Mouse (Mus musculus) small intestine, adult 2 months (tissue): ENCODE measurements at regions not wholly inside any gene's neighbourhood (a gene's known extent, or its start where the extent isn't known, plus 50 kb on each side); places are given as distances from the start of the nearest gene placed in this dataset.

ENCODE experiments used
- H3K27ac ChIP-seq: fragments of 200-500 bp; 2 replicates; pipeline ENCODE4 v1.5.1; 2012; ENCODE audit warnings: low read depth, low read length, control low read depth, inconsistent platforms; ENCODE audit not compliant: insufficient read depth
- H3K27me3 ChIP-seq: fragments of 200-500 bp; 2 replicates; pipeline ENCODE4 v1.6.1; 2012; ENCODE audit warnings: mild to moderate bottlenecking, moderate library complexity, low read length, inconsistent platforms; ENCODE audit not compliant: control insufficient read depth, insufficient read depth
- H3K36me3 ChIP-seq: fragments of 200-500 bp; 2 replicates; pipeline ENCODE4 v1.6.1; 2012; ENCODE audit warnings: mild to moderate bottlenecking, low read length, control low read depth, inconsistent platforms; ENCODE audit not compliant: control insufficient read depth, insufficient read depth
- H3K4me1 ChIP-seq: fragments of 200-500 bp; 2 replicates; pipeline ENCODE4 v1.6.1; 2012; ENCODE audit warnings: low read length, inconsistent platforms, mixed read lengths; ENCODE audit not compliant: control insufficient read depth, insufficient read depth, insufficient read length
- H3K4me3 ChIP-seq: fragments of 200-500 bp; 2 replicates; pipeline ENCODE4 v1.5.1; 2012; ENCODE audit warnings: low read depth, mild to moderate bottlenecking, control low read depth, inconsistent platforms, low read length, moderate library complexity
- CTCF ChIP-seq: fragments of 200-500 bp; IDR thresholded peaks from 2 replicates; pipeline ENCODE4 v1.5.1; 2012; ENCODE audit warnings: low read depth, mild to moderate bottlenecking, control low read depth, inconsistent platforms, low read length, moderate library complexity, mixed read lengths; ENCODE audit not compliant: insufficient replicate concordance, insufficient read length; ENCODE audit errors: extremely low read depth
- POLR2A ChIP-seq: fragments of 200-500 bp; IDR thresholded peaks from 2 replicates; pipeline ENCODE4 v1.6.1; 2012; ENCODE audit warnings: low read depth, mild to moderate bottlenecking, control low read depth, inconsistent platforms, low read length, moderate library complexity
- WGBS: fragments of 180-500 bp; shearing (Covaris S2); methylation state at CpG from one replicate; pipeline ENCODE4 v1.1.7; 2018; 5-methylcytosine and 5-hydroxymethylcytosine counted together

DNA sequence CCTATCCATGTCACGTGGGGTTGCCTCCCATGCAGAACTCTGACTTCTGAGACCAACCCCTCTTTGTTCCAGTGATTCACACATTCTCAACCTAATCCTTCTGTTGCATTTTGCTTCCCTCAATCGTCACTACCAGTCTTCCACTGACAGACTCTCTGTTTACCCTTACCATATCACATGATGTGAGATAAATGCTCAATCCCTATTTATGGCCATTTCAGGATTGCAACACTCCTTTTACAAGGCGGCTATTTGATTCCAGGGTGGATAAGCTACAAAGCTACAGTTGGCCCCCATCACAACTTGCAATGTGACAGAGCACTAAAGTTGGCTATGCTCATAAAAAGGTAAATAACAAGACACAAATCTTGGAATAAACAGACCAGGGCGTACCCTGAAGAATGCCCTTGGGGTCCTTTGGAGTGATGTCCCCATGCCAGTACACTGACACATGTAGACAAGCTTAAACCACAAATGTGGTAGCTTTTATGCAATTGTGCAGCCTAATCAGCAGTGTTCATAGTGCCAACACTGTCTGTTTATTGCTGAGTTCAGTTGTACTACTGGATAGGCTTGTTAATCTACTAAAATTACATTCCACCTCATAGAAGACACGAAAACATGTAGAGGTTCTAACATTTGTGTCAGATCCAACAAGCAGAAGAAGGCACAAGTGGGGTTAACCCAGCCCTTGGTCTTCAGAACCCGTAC, 384.4 kb downstream of the Osr1 start:
- H3K4me3 ChIP-seq: no peak overlapping the region
- H3K36me3 ChIP-seq: no peaks in the 10 kb centered on the region
- no peak overlapping the region for H3K27ac ChIP-seq
- no peaks in the 10 kb centered on the region for H3K4me1 ChIP-seq
- 41% methylated on average over 6 of the region's 6 CpGs for WGBS
- TF ChIP-seq CTCF (no peak), POLR2A (no peak)
- no peaks in the 10 kb centered on the region for H3K27me3 ChIP-seq

DNA sequence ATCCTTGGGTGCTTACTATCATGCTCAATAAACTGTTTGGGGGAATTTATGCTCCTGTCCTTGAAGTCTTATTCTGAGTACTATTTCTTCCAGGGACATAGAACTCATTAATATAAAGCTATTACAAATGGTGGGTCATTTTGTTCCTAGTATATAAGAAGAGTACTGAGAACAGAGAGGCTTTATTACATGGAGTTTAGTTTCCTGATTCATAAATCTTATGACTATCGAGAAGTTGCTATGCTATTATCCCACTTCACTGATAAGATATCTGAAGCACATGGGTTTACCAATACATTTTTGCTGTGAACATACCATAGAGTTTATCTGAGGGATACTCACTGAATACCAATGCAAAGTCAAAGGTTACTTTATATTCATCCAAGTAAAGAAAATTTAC, 399.5 kb downstream of the Osr1 start:
- no peaks in the 10 kb centered on the region for H3K36me3 ChIP-seq
- no peak overlapping the region for H3K4me3 ChIP-seq
- no peaks in the 10 kb centered on the region for H3K27me3 ChIP-seq
- no peaks in the 10 kb centered on the region for H3K4me1 ChIP-seq
- 35% methylated on average over 1 of the region's 1 CpGs for WGBS
- H3K27ac ChIP-seq: no peak overlapping the region
- TF ChIP-seq CTCF (no peak), POLR2A (no peak)

- WGBS: 88% methylated on average over 2 of the region's 2 CpGs
- Histone ChIP-seq H3K36me3 (no peaks in the 10 kb centered on the region), H3K4me1 (no peaks in the 10 kb centered on the region), H3K4me3 (no peak overlapping the region), H3K27ac (no peak overlapping the region), H3K27me3 (no peaks in the 10 kb centered on the region)
- no peak for TF ChIP-seq POLR2A
- TF ChIP-seq CTCF: no peak
These were observed 399.0 kb upstream of the Nt5c1b start for GRCm38 (mm10) chr12:9970771-9971170.

GRCm38 (mm10) chr12:9978494-9979112, 391.2 kb upstream of the Nt5c1b start:
- H3K27ac ChIP-seq: no peak overlapping the region
- H3K27me3 ChIP-seq: no peaks in the 10 kb centered on the region
- H3K4me1 ChIP-seq: no peaks in the 10 kb centered on the region
- no peaks in the 10 kb centered on the region for H3K36me3 ChIP-seq
- no peak overlapping the region for H3K4me3 ChIP-seq
- TF ChIP-seq CTCF: no peak
- no peak for TF ChIP-seq POLR2A
- WGBS: 40% methylated on average over 3 of the region's 3 CpGs

GRCm38 (mm10) chr12:9979113-9979507, 390.7 kb upstream of the Nt5c1b start:
- WGBS: 31% methylated on average over 1 of the region's 1 CpGs

GRCm38 (mm10) chr12:9991305-9991704, 378.5 kb upstream of the Nt5c1b start:
- no peak overlapping the region for H3K4me3 ChIP-seq
- no peaks in the 10 kb centered on the region for H3K4me1 ChIP-seq
- 92% methylated on average over 1 of the region's 1 CpGs for WGBS
- H3K36me3 ChIP-seq: no peaks in the 10 kb centered on the region
- H3K27me3 ChIP-seq: no peaks in the 10 kb centered on the region
- H3K27ac ChIP-seq: no peak overlapping the region
- no peak for TF ChIP-seq CTCF
- no peak for TF ChIP-seq POLR2A

More at GRCm38 (mm10) chr12:9979113-9979507, 390.7 kb upstream of the Nt5c1b start:
- Histone ChIP-seq H3K36me3 (no peaks in the 10 kb centered on the region), H3K4me3 (no peak overlapping the region), H3K4me1 (no peaks in the 10 kb centered on the region), H3K27ac (no peak overlapping the region), H3K27me3 (no peaks in the 10 kb centered on the region)
- TF ChIP-seq POLR2A (no peak), CTCF (no peak)

DNA sequence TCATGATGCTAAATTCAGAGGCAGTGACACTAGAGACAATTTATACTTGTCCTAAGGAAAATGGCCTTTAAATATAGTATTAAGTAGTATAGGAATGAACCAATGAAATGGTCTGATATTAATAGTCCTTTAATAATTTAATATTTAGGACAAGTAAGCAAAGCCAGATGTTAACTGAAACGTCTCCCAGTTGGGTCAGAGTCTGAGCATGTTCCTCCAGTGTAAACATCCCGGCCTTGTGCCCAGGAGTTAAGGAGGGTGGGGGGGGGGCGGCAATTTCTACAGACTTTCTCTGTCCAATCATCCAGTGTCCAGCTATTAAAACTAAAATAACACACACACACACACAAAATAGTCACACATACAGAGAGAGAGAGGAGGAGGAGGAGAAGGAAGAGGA, 374.1 kb upstream of the Nt5c1b start:
- H3K4me3 ChIP-seq: no peak overlapping the region
- no peak for TF ChIP-seq POLR2A
- TF ChIP-seq CTCF: no peak
- H3K27ac ChIP-seq: no peak overlapping the region
- H3K36me3 ChIP-seq: no peaks in the 10 kb centered on the region
- no peaks in the 10 kb centered on the region for H3K4me1 ChIP-seq
- no peaks in the 10 kb centered on the region for H3K27me3 ChIP-seq
- WGBS: 54% methylated on average over 3 of the region's 3 CpGs
